Mouse (Mus musculus) heart, embryonic 12.5 days (tissue): ENCODE results near the gene Ptprn2. TPM values are rescaled to one million over a fixed set of nuclear protein-coding genes. Genes with fewer than 3 reads are reported as not detected.

Source experiments
- ATAC-seq: fragments of 200-750 bp; cut with Nextera tagmentation; 2 replicates; pipeline ENCODE4 v1.8.0; 2017; ENCODE audit warnings: moderate TSS enrichment, moderate library complexity; ENCODE audit not compliant: insufficient number of reproducible peaks, low FRiP score
- H3K27ac ChIP-seq: fragments of 300-500 bp; sonication (generic); 2 replicates; pipeline ENCODE4 v1.5.1; 2016; ENCODE audit warnings: mild to moderate bottlenecking, moderate library complexity; ENCODE audit not compliant: poor library complexity, severe bottlenecking
- H3K27me3 ChIP-seq: fragments of 300-500 bp; sonication (generic); replicated peaks from 2 replicates; pipeline ENCODE4 v1.6.1; 2016; ENCODE audit warnings: mild to moderate bottlenecking, moderate library complexity
- H3K36me3 ChIP-seq: fragments of 300-500 bp; sonication (generic); 2 replicates; pipeline ENCODE4 v1.6.1; 2016; ENCODE audit warnings: mild to moderate bottlenecking, moderate library complexity
- H3K4me1 ChIP-seq: fragments of 300-500 bp; sonication (generic); replicated peaks from 2 replicates; pipeline ENCODE4 v1.6.1; 2016; ENCODE audit warnings: mild to moderate bottlenecking
- H3K4me2 ChIP-seq: fragments of 300-500 bp; sonication (generic); 2 replicates; pipeline ENCODE4 v1.6.1; 2016; ENCODE audit warnings: mild to moderate bottlenecking, moderate library complexity
- H3K4me3 ChIP-seq: fragments of 300-500 bp; sonication (generic); 2 replicates; pipeline ENCODE4 v1.5.1; 2016; ENCODE audit warnings: mild to moderate bottlenecking
- H3K9ac ChIP-seq: fragments of 300-500 bp; sonication (generic); 2 replicates; pipeline ENCODE4 v1.6.1; 2016; ENCODE audit warnings: mild to moderate bottlenecking, moderate library complexity
- H3K9me3 ChIP-seq: fragments of 300-500 bp; sonication (generic); replicated peaks from 2 replicates; pipeline ENCODE4 v1.6.1; 2016; ENCODE audit warnings: mild to moderate bottlenecking, moderate library complexity
- WGBS: fragments of 180-500 bp; shearing (Covaris S2); methylation state at CpG from one replicate; pipeline ENCODE4 v1.1.7; 2016; 5-methylcytosine and 5-hydroxymethylcytosine counted together
- polyA plus RNA-seq: library from polyadenylated mRNA; unstranded; fragments of >200 nt; fragmentation: Nextera tagmentation; extraction: Ambion mirVana; gene quantifications from 2 replicates; pipeline ENCODE4 v1.2.1, GENCODE M21; 2016

Gene Ptprn2
- 0.05 TPM in 2 replicates for polyA plus RNA-seq

- Histone ChIP-seq H3K36me3 (no peaks in the 10 kb centered on the region), H3K9ac (0 out of 2 replicates have a peak within 1 kb of the TSS, but pooled peaks have one; percentile 41), H3K4me2 (peak within 1 kb of the TSS; percentile 99), H3K4me1 (peaks cover 9% of the 10 kb centered on the region), H3K27me3 (peaks cover 28% of the 10 kb centered on the region), H3K9me3 (no peaks in the 10 kb centered on the region), H3K4me3 (peak within 1 kb of the TSS; percentile 64), H3K27ac (no peak within 1 kb of the TSS)
- under 1% methylated on average over 77 of the region's 86 CpGs for WGBS
- peak; percentile 88 for ATAC-seq
Observed at GRCm38 (mm10) chr12:116485591-116486403, at the start of gene Ptprn2. TSS of gene Ptprn2 (plus strand) at chr12:116485720.

GRCm38 (mm10) chr12:116436125-116436524 lies 49.4 kb upstream of the Ptprn2 start:
- H3K36me3 ChIP-seq: peaks cover 64% of the 10 kb centered on the region
- no peaks in the 10 kb centered on the region for H3K9me3 ChIP-seq
- no peak for ATAC-seq
- WGBS: 82% methylated on average over 3 of the region's 3 CpGs
- no peak overlapping the region for H3K27ac ChIP-seq
- H3K27me3 ChIP-seq: no peaks in the 10 kb centered on the region
- H3K4me2 ChIP-seq: no peak overlapping the region
- no peak overlapping the region for H3K9ac ChIP-seq
- H3K4me3 ChIP-seq: no peak overlapping the region
- H3K4me1 ChIP-seq: 0 out of 2 replicates have a peak, but pooled peaks cover 5% of the 10 kb centered on the region

- Histone ChIP-seq H3K36me3 (peaks cover 67% of the 10 kb centered on the region), H3K4me2 (no peak overlapping the region), H3K4me1 (0 out of 2 replicates have a peak, but pooled peaks cover 5% of the 10 kb centered on the region), H3K27ac (no peak overlapping the region), H3K9me3 (no peaks in the 10 kb centered on the region), H3K9ac (no peak overlapping the region), H3K27me3 (no peaks in the 10 kb centered on the region), H3K4me3 (no peak overlapping the region)
- 82% methylated on average over 5 of the region's 5 CpGs for WGBS
- ATAC-seq: no peak
Observed at GRCm38 (mm10) chr12:116438591-116438990, 46.9 kb upstream of the Ptprn2 start.

GRCm38 (mm10) chr12:116442184-116442583 lies 43.3 kb upstream of the Ptprn2 start:
- H3K9ac ChIP-seq: no peak overlapping the region
- no peaks in the 10 kb centered on the region for H3K9me3 ChIP-seq
- peaks cover 70% of the 10 kb centered on the region for H3K36me3 ChIP-seq
- 78% methylated on average over 3 of the region's 3 CpGs for WGBS
- no peak overlapping the region for H3K4me2 ChIP-seq
- no peak for ATAC-seq
- H3K27me3 ChIP-seq: no peaks in the 10 kb centered on the region
- 0 out of 2 replicates have a peak, but pooled peaks cover 5% of the 10 kb centered on the region for H3K4me1 ChIP-seq
- no peak overlapping the region for H3K27ac ChIP-seq
- no peak overlapping the region for H3K4me3 ChIP-seq

GRCm38 (mm10) chr12:116449536-116449935 lies 36.0 kb upstream of the Ptprn2 start:
- Histone ChIP-seq H3K4me3 (no peak overlapping the region), H3K27me3 (no peaks in the 10 kb centered on the region), H3K9ac (no peak overlapping the region), H3K36me3 (peaks cover 54% of the 10 kb centered on the region), H3K27ac (no peak overlapping the region), H3K4me1 (no peaks in the 10 kb centered on the region), H3K9me3 (no peaks in the 10 kb centered on the region), H3K4me2 (no peak overlapping the region)
- WGBS: 91% methylated on average over 2 of the region's 2 CpGs
- no peak for ATAC-seq

GRCm38 (mm10) chr12:116460379-116461065 lies 25.0 kb upstream of the Ptprn2 start:
- ATAC-seq: no peak

GRCm38 (mm10) chr12:116467030-116467429 lies 18.5 kb upstream of the Ptprn2 start:
- Histone ChIP-seq H3K36me3 (peaks cover 7% of the 10 kb centered on the region; the same call in 1 of the 2 replicates), H3K9me3 (no peaks in the 10 kb centered on the region), H3K27me3 (no peaks in the 10 kb centered on the region), H3K4me3 (no peak overlapping the region), H3K9ac (no peak overlapping the region), H3K4me1 (no peaks in the 10 kb centered on the region), H3K27ac (no peak overlapping the region), H3K4me2 (no peak overlapping the region)
- ATAC-seq: no peak
- 84% methylated on average over 5 of the region's 5 CpGs for WGBS

More at GRCm38 (mm10) chr12:116460379-116461065, 25.0 kb upstream of the Ptprn2 start:
- no peak overlapping the region for H3K9ac ChIP-seq
- no peak overlapping the region for H3K27ac ChIP-seq
- peaks cover 34% of the 10 kb centered on the region for H3K36me3 ChIP-seq
- no peaks in the 10 kb centered on the region for H3K27me3 ChIP-seq
- no peaks in the 10 kb centered on the region for H3K4me1 ChIP-seq
- WGBS: 90% methylated on average over 6 of the region's 6 CpGs
- no peak overlapping the region for H3K4me3 ChIP-seq
- H3K4me2 ChIP-seq: no peak overlapping the region
- no peaks in the 10 kb centered on the region for H3K9me3 ChIP-seq

- WGBS: 82% methylated on average over 1 of the region's 1 CpGs
- ATAC-seq: no peak
- Histone ChIP-seq H3K9ac (no peak overlapping the region), H3K9me3 (no peaks in the 10 kb centered on the region), H3K27ac (no peak overlapping the region), H3K4me3 (no peak overlapping the region), H3K36me3 (peaks cover 7% of the 10 kb centered on the region; the same call in 1 of the 2 replicates), H3K4me2 (no peak overlapping the region), H3K4me1 (no peaks in the 10 kb centered on the region), H3K27me3 (no peaks in the 10 kb centered on the region)
Observed at GRCm38 (mm10) chr12:116468348-116468747, 17.2 kb upstream of the Ptprn2 start.

- ATAC-seq: no peak
- Histone ChIP-seq H3K4me3 (no peak overlapping the region), H3K9me3 (no peaks in the 10 kb centered on the region), H3K27ac (no peak overlapping the region), H3K36me3 (peaks cover 5% of the 10 kb centered on the region; the same call in 1 of the 2 replicates), H3K27me3 (no peaks in the 10 kb centered on the region), H3K4me1 (no peaks in the 10 kb centered on the region), H3K9ac (no peak overlapping the region), H3K4me2 (no peak overlapping the region)
- 76% methylated on average over 3 of the region's 3 CpGs for WGBS
Observed at GRCm38 (mm10) chr12:116469096-116469495, 16.4 kb upstream of the Ptprn2 start.

- H3K27me3 ChIP-seq: no peaks in the 10 kb centered on the region
- no peak overlapping the region for H3K4me2 ChIP-seq
- no peaks in the 10 kb centered on the region for H3K4me1 ChIP-seq
- 71% methylated on average over 2 of the region's 2 CpGs for WGBS
- H3K36me3 ChIP-seq: no peaks in the 10 kb centered on the region
- no peaks in the 10 kb centered on the region for H3K9me3 ChIP-seq
- H3K27ac ChIP-seq: no peak overlapping the region
- no peak overlapping the region for H3K4me3 ChIP-seq
- no peak for ATAC-seq
- no peak overlapping the region for H3K9ac ChIP-seq
Observed at GRCm38 (mm10) chr12:116473264-116473663, 12.3 kb upstream of the Ptprn2 start.

GRCm38 (mm10) chr12:116473761-116474160 lies 11.8 kb upstream of the Ptprn2 start:
- Histone ChIP-seq H3K4me2 (no peak overlapping the region), H3K9ac (no peak overlapping the region), H3K27me3 (no peaks in the 10 kb centered on the region), H3K9me3 (no peaks in the 10 kb centered on the region), H3K4me3 (no peak overlapping the region), H3K36me3 (no peaks in the 10 kb centered on the region), H3K27ac (no peak overlapping the region), H3K4me1 (no peaks in the 10 kb centered on the region)
- ATAC-seq: no peak
